Mouse (Mus musculus): ENCODE measurements around the gene Fkbp7. TPM values are rescaled to one million over a fixed set of nuclear protein-coding genes. Genes with fewer than 3 reads are reported as not detected.
"Not testable (repeated sequence)": the region's sequence is repeated elsewhere in the genome, so short reads cannot be mapped to it uniquely, and the experiment has no call there.

The Fkbp7 gene
- polyA plus RNA-seq, 1 experiment: 8.0 TPM

- peaks cover 13% of the 10 kb centered on the region for H3K4me1 ChIP-seq (ENCODE audit: control insufficient read depth, insufficient read depth, low read length)
- no peak for TF ChIP-seq CTCF (IDR thresholded peaks at IDR 0.05; ENCODE audit: low read depth, low read length)
- TF ChIP-seq POLR2A (IDR thresholded peaks at IDR 0.05; ENCODE audit: borderline replicate concordance, low read depth, low read length): no peak
- H3K27ac ChIP-seq (ENCODE audit: insufficient read depth, low read depth, low read length): no peak overlapping the region
- H3K4me3 ChIP-seq (ENCODE audit: insufficient read depth, low read length): peak overlapping the region; percentile 41; the same call in 1 of the 2 replicates
These were observed 24.2 kb downstream of the Fkbp7 start for GRCm38 (mm10) chr2:76648666-76649141.

- H3K27ac ChIP-seq (ENCODE audit: insufficient read depth, low read depth, low read length): peak within 1 kb of the TSS; percentile 58
- peaks cover 13% of the 10 kb centered on the region for H3K4me1 ChIP-seq (ENCODE audit: control insufficient read depth, insufficient read depth, low read length)
- peak within 1 kb of the TSS; percentile 97 for H3K4me3 ChIP-seq (ENCODE audit: insufficient read depth, low read length)
- no peak for TF ChIP-seq POLR2A (IDR thresholded peaks at IDR 0.05; ENCODE audit: borderline replicate concordance, low read depth, low read length)
- TF ChIP-seq CTCF (IDR thresholded peaks at IDR 0.05; ENCODE audit: low read depth, low read length): no peak
These were observed 24.9 kb downstream of the Fkbp7 start, which contains the start of the genes Prkra and Pjvk for GRCm38 (mm10) chr2:76647883-76648570. Prkra (minus strand) TSS chr2:76648015. Pjvk (plus strand) TSS chr2:76648476.

GRCm38 (mm10) chr2:76647441-76647869 lies 25.5 kb downstream of the Fkbp7 start:
- Histone ChIP-seq H3K27ac (ENCODE audit: insufficient read depth, low read depth, low read length) (peak overlapping the region; percentile 58), H3K4me1 (ENCODE audit: control insufficient read depth, insufficient read depth, low read length) (peaks cover 13% of the 10 kb centered on the region), H3K4me3 (ENCODE audit: insufficient read depth, low read length) (peak overlapping the region; percentile 97)
- TF ChIP-seq CTCF (IDR thresholded peaks at IDR 0.05; ENCODE audit: low read depth, low read length) (no peak), POLR2A (IDR thresholded peaks at IDR 0.05; ENCODE audit: borderline replicate concordance, low read depth, low read length) (no peak)

GRCm38 (mm10) chr2:76643801-76644200 lies 29.1 kb downstream of the Fkbp7 start:
- Histone ChIP-seq H3K4me1 (ENCODE audit: control insufficient read depth, insufficient read depth, low read length) (peaks cover 13% of the 10 kb centered on the region), H3K4me3 (ENCODE audit: insufficient read depth, low read length) (no peak overlapping the region), H3K27ac (ENCODE audit: insufficient read depth, low read depth, low read length) (peak overlapping the region; percentile 37; the same call in 1 of the 2 replicates)
- TF ChIP-seq CTCF (IDR thresholded peaks at IDR 0.05; ENCODE audit: low read depth, low read length) (no peak), POLR2A (IDR thresholded peaks at IDR 0.05; ENCODE audit: borderline replicate concordance, low read depth, low read length) (no peak)

- Histone ChIP-seq H3K4me3 (ENCODE audit: insufficient read depth, low read length) (no peak overlapping the region), H3K27ac (ENCODE audit: insufficient read depth, low read depth, low read length) (no peak overlapping the region), H3K4me1 (ENCODE audit: control insufficient read depth, insufficient read depth, low read length) (peaks cover 7% of the 10 kb centered on the region; the same call in 1 of the 2 replicates)
- TF ChIP-seq CTCF (IDR thresholded peaks at IDR 0.05; ENCODE audit: low read depth, low read length) (no peak), POLR2A (IDR thresholded peaks at IDR 0.05; ENCODE audit: borderline replicate concordance, low read depth, low read length) (no peak)
These were observed 33.3 kb downstream of the Fkbp7 start for GRCm38 (mm10) chr2:76639637-76640036.

GRCm38 (mm10) chr2:76631600-76631999 lies 41.3 kb downstream of the Fkbp7 start:
- H3K4me3 ChIP-seq (ENCODE audit: insufficient read depth, low read length): no peak overlapping the region
- H3K27ac ChIP-seq (ENCODE audit: insufficient read depth, low read depth, low read length): no peak overlapping the region
- H3K4me1 ChIP-seq (ENCODE audit: control insufficient read depth, insufficient read depth, low read length): no peaks in the 10 kb centered on the region; the same call in 1 of the 2 replicates
- TF ChIP-seq CTCF (IDR thresholded peaks at IDR 0.05; ENCODE audit: low read depth, low read length): no peak
- TF ChIP-seq POLR2A (IDR thresholded peaks at IDR 0.05; ENCODE audit: borderline replicate concordance, low read depth, low read length): no peak

GRCm38 (mm10) chr2:76630293-76630692 lies 42.6 kb downstream of the Fkbp7 start:
- Histone ChIP-seq H3K4me3 (ENCODE audit: insufficient read depth, low read length) (no peak overlapping the region), H3K4me1 (ENCODE audit: control insufficient read depth, insufficient read depth, low read length) (no peaks in the 10 kb centered on the region; the same call in 1 of the 2 replicates), H3K27ac (ENCODE audit: insufficient read depth, low read depth, low read length) (no peak overlapping the region)
- no peak for TF ChIP-seq POLR2A (IDR thresholded peaks at IDR 0.05; ENCODE audit: borderline replicate concordance, low read depth, low read length)
- TF ChIP-seq CTCF (IDR thresholded peaks at IDR 0.05; ENCODE audit: low read depth, low read length): no peak

GRCm38 (mm10) chr2:76622316-76622715 lies 50.6 kb downstream of the Fkbp7 start:
- not testable (repeated sequence) for H3K4me1 ChIP-seq (ENCODE audit: control insufficient read depth, insufficient read depth, low read length); H3K27ac ChIP-seq (ENCODE audit: insufficient read depth, low read depth, low read length); H3K4me3 ChIP-seq (ENCODE audit: insufficient read depth, low read length)

- TF ChIP-seq POLR2A (IDR thresholded peaks at IDR 0.05; ENCODE audit: borderline replicate concordance, low read depth, low read length) (no peak), CTCF (IDR thresholded peaks at IDR 0.05; ENCODE audit: low read depth, low read length) (no peak)
- Histone ChIP-seq H3K27ac (ENCODE audit: insufficient read depth, low read depth, low read length) (no peak overlapping the region), H3K4me1 (ENCODE audit: control insufficient read depth, insufficient read depth, low read length) (peaks cover 9% of the 10 kb centered on the region), H3K4me3 (ENCODE audit: insufficient read depth, low read length) (no peak overlapping the region)
These were observed 51.2 kb downstream of the Fkbp7 start for GRCm38 (mm10) chr2:76621724-76622123.

- Histone ChIP-seq H3K27ac (ENCODE audit: insufficient read depth, low read depth, low read length) (no peak overlapping the region), H3K4me3 (ENCODE audit: insufficient read depth, low read length) (no peak overlapping the region), H3K4me1 (ENCODE audit: control insufficient read depth, insufficient read depth, low read length) (peaks cover 9% of the 10 kb centered on the region)
- TF ChIP-seq POLR2A (IDR thresholded peaks at IDR 0.05; ENCODE audit: borderline replicate concordance, low read depth, low read length) (no peak), CTCF (IDR thresholded peaks at IDR 0.05; ENCODE audit: low read depth, low read length) (no peak)
These were observed 52.7 kb downstream of the Fkbp7 start for GRCm38 (mm10) chr2:76620188-76620587.

Data from bone marrow macrophage, adult 2 months (primary cell).